Mouse (Mus musculus): ENCODE measurements around the gene Gm44579. TPM values are rescaled to one million over a fixed set of nuclear protein-coding genes. Genes with fewer than 3 reads are reported as not detected.

Gm44579 gene
- polyA plus RNA-seq, 1 experiment from 2014 or later, result not detected

DNA sequence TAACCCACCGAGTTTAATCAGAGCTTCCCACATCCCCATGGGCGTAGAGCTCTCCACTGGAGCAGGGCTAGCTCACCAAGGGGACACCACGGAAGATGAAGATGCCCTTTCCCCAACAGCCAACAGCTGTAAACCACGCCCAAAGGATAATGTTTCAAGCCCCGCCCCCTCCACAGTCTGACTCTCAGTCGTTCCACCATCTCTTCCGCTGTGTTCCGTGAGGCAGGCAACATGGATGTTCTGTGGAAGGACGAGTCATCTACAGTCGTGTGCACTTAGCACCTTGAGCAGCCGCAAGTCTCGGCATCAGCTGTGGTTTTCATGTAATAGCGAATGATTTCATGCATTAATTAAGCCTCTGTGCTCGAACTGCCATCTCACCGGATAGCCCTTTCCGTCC, 4.8 kb upstream of the Gm44579 start:
- TF ChIP-seq CTCF (IDR thresholded peaks at IDR 0.05), result no peak
- no peak for TF ChIP-seq EP300 (IDR thresholded peaks at IDR 0.05)
- Histone ChIP-seq H3K4me1 (ENCODE audit: insufficient read depth, low read depth, low read length) (no peaks in the 10 kb centered on the region), H3K4me3 (ENCODE audit: low read depth, low read length) (no peak overlapping the region), H3K4me2 (replicated peaks; ENCODE audit: low read depth, low read length) (no peak overlapping the region), H3K9me3 (ENCODE audit: low read length) (no peaks in the 10 kb centered on the region), H3K27me3 (replicated peaks; ENCODE audit: insufficient read depth, low read length) (no peaks in the 10 kb centered on the region), H3K9ac (replicated peaks; ENCODE audit: low read depth) (no peak overlapping the region), H3K36me3 (ENCODE audit: insufficient read depth, low read length) (no peaks in the 10 kb centered on the region), H3K27ac (ENCODE audit: low read length) (no peak overlapping the region)
- 46% methylated on average over 16 of the region's 16 CpGs for WGBS
- DNase-seq (ENCODE audit: low spot score), result no peak
- no peak for ATAC-seq

GRCm38 (mm10) chr15:98222377-98222776, 1.6 kb upstream of the Gm44579 start:
- TF ChIP-seq EP300 (IDR thresholded peaks at IDR 0.05) (no peak), CTCF (IDR thresholded peaks at IDR 0.05) (no peak)
- no peak overlapping the region for H3K9ac ChIP-seq (replicated peaks; ENCODE audit: low read depth)
- H3K27ac ChIP-seq (ENCODE audit: low read length), result no peak overlapping the region
- no peak for ATAC-seq
- H3K4me1 ChIP-seq (ENCODE audit: insufficient read depth, low read depth, low read length), result no peaks in the 10 kb centered on the region
- H3K9me3 ChIP-seq (ENCODE audit: low read length), result no peaks in the 10 kb centered on the region
- DNase-seq (ENCODE audit: low spot score), result no peak
- no peaks in the 10 kb centered on the region for H3K27me3 ChIP-seq (replicated peaks; ENCODE audit: insufficient read depth, low read length)
- no peak overlapping the region for H3K4me2 ChIP-seq (replicated peaks; ENCODE audit: low read depth, low read length)
- H3K36me3 ChIP-seq (ENCODE audit: insufficient read depth, low read length), result no peaks in the 10 kb centered on the region
- H3K4me3 ChIP-seq (ENCODE audit: low read depth, low read length), result no peak overlapping the region

GRCm38 (mm10) chr15:98214130-98214529, 6.6 kb downstream of the Gm44579 start:
- DNase-seq (ENCODE audit: low spot score), result peak; percentile 13
- 44% methylated on average over 5 of the region's 5 CpGs for WGBS
- Histone ChIP-seq H3K36me3 (ENCODE audit: insufficient read depth, low read length) (no peaks in the 10 kb centered on the region), H3K27ac (ENCODE audit: low read length) (no peak overlapping the region), H3K4me1 (ENCODE audit: insufficient read depth, low read depth, low read length) (no peaks in the 10 kb centered on the region), H3K9me3 (ENCODE audit: low read length) (no peaks in the 10 kb centered on the region), H3K27me3 (replicated peaks; ENCODE audit: insufficient read depth, low read length) (no peaks in the 10 kb centered on the region), H3K4me3 (ENCODE audit: low read depth, low read length) (no peak overlapping the region), H3K4me2 (replicated peaks; ENCODE audit: low read depth, low read length) (no peak overlapping the region), H3K9ac (replicated peaks; ENCODE audit: low read depth) (no peak overlapping the region)
- ATAC-seq, result peak; percentile 68
- no peak for TF ChIP-seq EP300 (IDR thresholded peaks at IDR 0.05)
- no peak for TF ChIP-seq CTCF (IDR thresholded peaks at IDR 0.05)

GRCm38 (mm10) chr15:98213336-98213870, 7.4 kb downstream of the Gm44579 start:
- Histone ChIP-seq H3K9ac (replicated peaks; ENCODE audit: low read depth) (no peak overlapping the region), H3K36me3 (ENCODE audit: insufficient read depth, low read length) (no peaks in the 10 kb centered on the region), H3K4me1 (ENCODE audit: insufficient read depth, low read depth, low read length) (no peaks in the 10 kb centered on the region), H3K27ac (ENCODE audit: low read length) (0 out of 2 replicates have a peak overlapping the region, but pooled peaks have one; percentile 32), H3K27me3 (replicated peaks; ENCODE audit: insufficient read depth, low read length) (no peaks in the 10 kb centered on the region), H3K9me3 (ENCODE audit: low read length) (no peaks in the 10 kb centered on the region), H3K4me3 (ENCODE audit: low read depth, low read length) (no peak overlapping the region), H3K4me2 (replicated peaks; ENCODE audit: low read depth, low read length) (no peak overlapping the region)
- no peak for ATAC-seq
- DNase-seq (ENCODE audit: low spot score), result peak; percentile 11
- TF ChIP-seq EP300 (IDR thresholded peaks at IDR 0.05), result no peak; the same call in 1 of the 2 replicates
- 43% methylated on average over 5 of the region's 5 CpGs for WGBS

- H3K9ac ChIP-seq (replicated peaks; ENCODE audit: low read depth), result no peak overlapping the region
- 60% methylated on average over 7 of the region's 7 CpGs for WGBS
- no peak for TF ChIP-seq CTCF (IDR thresholded peaks at IDR 0.05)
- TF ChIP-seq EP300 (IDR thresholded peaks at IDR 0.05), result no peak
Measured at GRCm38 (mm10) chr15:98209676-98210075, 11.1 kb downstream of the Gm44579 start.

DNA sequence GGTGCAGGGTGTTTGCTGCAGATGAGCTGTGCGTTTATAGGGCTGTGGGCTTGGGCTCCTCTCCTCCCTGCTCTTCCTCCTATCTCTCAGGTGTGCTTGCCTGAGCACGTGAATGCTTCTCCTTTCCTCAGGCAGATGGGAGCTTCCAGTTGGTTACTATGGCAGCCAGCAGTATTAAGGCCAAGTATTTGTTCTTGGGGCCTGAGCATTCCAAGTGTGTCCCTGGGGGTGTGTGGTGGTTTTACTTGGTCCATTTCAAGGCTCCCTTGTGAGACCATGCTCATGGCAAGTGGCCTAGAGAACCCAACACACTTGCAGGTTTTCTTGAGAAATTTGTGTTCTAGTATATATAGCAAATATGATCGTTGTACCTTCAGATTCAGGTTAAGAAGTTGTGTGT, 25.3 kb downstream of the Gm44579 start, which contains the start of gene Olfr288:
Gene Olfr288, minus strand, starts transcription at position 101 of the 400 bp plus-strand sequence.
- no peak for TF ChIP-seq EP300 (IDR thresholded peaks at IDR 0.05)
- no peak for TF ChIP-seq CTCF (IDR thresholded peaks at IDR 0.05)
- H3K36me3 ChIP-seq (ENCODE audit: insufficient read depth, low read length), result no peaks in the 10 kb centered on the region
- no peak within 1 kb of the TSS for H3K4me3 ChIP-seq (ENCODE audit: low read depth, low read length)
- H3K27me3 ChIP-seq (replicated peaks; ENCODE audit: insufficient read depth, low read length), result no peaks in the 10 kb centered on the region
- no peak for ATAC-seq
- 67% methylated on average over 3 of the region's 3 CpGs for WGBS
- no peak within 1 kb of the TSS for H3K9ac ChIP-seq (replicated peaks; ENCODE audit: low read depth)
- H3K9me3 ChIP-seq (ENCODE audit: low read length), result no peaks in the 10 kb centered on the region
- no peak within 1 kb of the TSS for H3K27ac ChIP-seq (ENCODE audit: low read length)
- H3K4me2 ChIP-seq (replicated peaks; ENCODE audit: low read depth, low read length), result no peak within 1 kb of the TSS
- H3K4me1 ChIP-seq (ENCODE audit: insufficient read depth, low read depth, low read length), result no peaks in the 10 kb centered on the region
- no peak for DNase-seq (ENCODE audit: low spot score)

More at GRCm38 (mm10) chr15:98209676-98210075, 11.1 kb downstream of the Gm44579 start:
- H3K9me3 ChIP-seq (ENCODE audit: low read length), result no peaks in the 10 kb centered on the region
- DNase-seq (ENCODE audit: low spot score), result no peak
- no peaks in the 10 kb centered on the region for H3K4me1 ChIP-seq (ENCODE audit: insufficient read depth, low read depth, low read length)
- H3K4me2 ChIP-seq (replicated peaks; ENCODE audit: low read depth, low read length), result no peak overlapping the region
- ATAC-seq, result no peak
- H3K4me3 ChIP-seq (ENCODE audit: low read depth, low read length), result no peak overlapping the region
- H3K36me3 ChIP-seq (ENCODE audit: insufficient read depth, low read length), result no peaks in the 10 kb centered on the region
- no peak overlapping the region for H3K27ac ChIP-seq (ENCODE audit: low read length)
- H3K27me3 ChIP-seq (replicated peaks; ENCODE audit: insufficient read depth, low read length), result no peaks in the 10 kb centered on the region

GRCm38 (mm10) chr15:98184456-98184855, 36.3 kb downstream of the Gm44579 start:
- H3K27me3 ChIP-seq (replicated peaks; ENCODE audit: insufficient read depth, low read length), result no peaks in the 10 kb centered on the region
- ATAC-seq (no peak), DNase-seq (ENCODE audit: low spot score) (no peak)
- no peaks in the 10 kb centered on the region for H3K36me3 ChIP-seq (ENCODE audit: insufficient read depth, low read length)
- 32% methylated on average over 4 of the region's 4 CpGs for WGBS
- no peak overlapping the region for H3K27ac ChIP-seq (ENCODE audit: low read length)
- no peaks in the 10 kb centered on the region for H3K4me1 ChIP-seq (ENCODE audit: insufficient read depth, low read depth, low read length)
- no peak overlapping the region for H3K9ac ChIP-seq (replicated peaks; ENCODE audit: low read depth)
- no peak overlapping the region for H3K4me3 ChIP-seq (ENCODE audit: low read depth, low read length)
- no peaks in the 10 kb centered on the region for H3K9me3 ChIP-seq (ENCODE audit: low read length)
- H3K4me2 ChIP-seq (replicated peaks; ENCODE audit: low read depth, low read length), result no peak overlapping the region
- TF ChIP-seq EP300 (IDR thresholded peaks at IDR 0.05) (no peak), CTCF (IDR thresholded peaks at IDR 0.05) (no peak)

Data from lung, postnatal 0 days (tissue).